Mouse (Mus musculus) cortical plate, adult 2 months (tissue): ENCODE measurements around the gene Vps52.

Source experiments
- CTCF ChIP-seq: fragments of 200-500 bp; IDR thresholded peaks from 2 replicates; pipeline ENCODE4 v1.5.1; 2011; ENCODE audit warnings: mild to moderate bottlenecking, control low read depth, low read length; ENCODE audit not compliant: insufficient read depth; ENCODE audit errors: extremely low read depth
- POLR2A ChIP-seq: fragments of 200-500 bp; IDR thresholded peaks from 2 replicates; pipeline ENCODE4 v1.6.1; 2011; ENCODE audit warnings: mild to moderate bottlenecking, low read length, control low read depth; ENCODE audit not compliant: insufficient read depth; ENCODE audit errors: extremely low read depth

DNA sequence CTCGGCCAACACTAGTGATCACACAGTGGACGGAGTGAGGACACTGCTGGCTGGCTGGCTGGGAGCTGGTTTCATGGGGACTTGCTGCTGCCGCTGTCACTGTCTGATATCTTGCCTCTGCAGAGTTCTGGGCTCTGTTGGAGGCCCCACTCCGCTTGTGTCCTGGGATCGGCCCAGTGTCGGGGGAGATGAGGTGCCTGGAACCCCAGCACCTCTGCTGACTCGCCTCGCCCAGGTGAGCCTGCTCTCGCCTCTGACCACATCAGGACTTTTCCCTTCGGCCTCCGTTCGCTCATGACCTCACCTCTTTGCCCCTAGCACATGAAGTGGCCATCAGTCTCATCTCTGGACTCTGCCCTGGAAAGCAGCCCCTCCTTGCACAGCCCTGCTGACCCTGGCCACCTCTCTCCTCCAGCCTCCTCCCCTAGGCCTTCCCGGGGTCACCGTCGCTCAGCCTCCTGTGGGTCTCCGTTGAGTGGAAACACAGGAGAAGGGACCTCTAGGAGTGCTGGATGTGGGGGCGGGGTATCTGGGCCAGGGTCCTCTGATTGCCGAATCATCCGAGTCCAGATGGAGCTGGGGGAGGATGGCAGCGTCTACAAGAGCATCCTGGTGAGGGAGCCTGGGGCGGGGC is 20.1 kb upstream of the Vps52 start:
- no peak for TF ChIP-seq POLR2A
- no peak for TF ChIP-seq CTCF
